Mouse (Mus musculus): Measurements from ENCODE around the gene Dgkg.

Dgkg gene

DNA sequence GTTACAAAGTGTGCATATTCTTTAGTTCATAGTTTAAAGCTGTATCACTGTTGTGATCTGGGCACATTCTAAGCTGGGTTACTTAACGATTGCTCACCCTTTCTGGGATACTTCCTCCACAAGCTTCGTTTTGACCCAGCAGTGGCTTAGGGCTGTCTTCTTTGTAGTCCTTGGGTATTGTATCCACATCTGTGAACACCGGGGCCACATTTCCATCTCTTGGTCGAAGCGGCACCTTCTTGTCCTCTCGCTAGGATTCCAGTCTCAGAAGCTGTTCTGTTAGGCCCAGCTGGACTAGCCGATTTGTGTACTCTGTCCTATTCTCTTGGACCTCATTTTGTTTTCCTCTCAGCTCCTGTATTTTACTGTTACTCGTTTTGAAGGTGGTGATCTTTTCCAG is 13.6 kb downstream of the Dgkg start:
- no peak for DNase-seq

DNA sequence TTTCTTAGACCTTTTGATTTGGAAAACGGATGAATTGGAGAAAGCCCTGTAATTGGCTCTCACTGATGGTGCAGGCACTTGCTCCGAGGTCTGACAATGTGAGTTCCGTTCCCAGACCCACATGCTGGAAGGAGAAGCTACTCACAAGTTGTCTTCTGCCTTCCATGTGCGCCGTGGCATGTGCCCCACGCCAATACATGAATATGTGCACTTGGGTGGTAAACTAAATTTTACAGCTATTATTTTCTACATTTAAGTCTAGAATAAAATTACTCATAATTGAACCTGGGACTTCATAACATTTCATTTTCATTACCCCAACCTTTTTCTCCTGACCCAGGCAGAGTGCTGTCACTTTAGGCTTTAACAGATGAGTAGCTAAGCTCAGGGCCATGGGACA is 14.1 kb downstream of the Dgkg start:
- no peak for DNase-seq

DNA sequence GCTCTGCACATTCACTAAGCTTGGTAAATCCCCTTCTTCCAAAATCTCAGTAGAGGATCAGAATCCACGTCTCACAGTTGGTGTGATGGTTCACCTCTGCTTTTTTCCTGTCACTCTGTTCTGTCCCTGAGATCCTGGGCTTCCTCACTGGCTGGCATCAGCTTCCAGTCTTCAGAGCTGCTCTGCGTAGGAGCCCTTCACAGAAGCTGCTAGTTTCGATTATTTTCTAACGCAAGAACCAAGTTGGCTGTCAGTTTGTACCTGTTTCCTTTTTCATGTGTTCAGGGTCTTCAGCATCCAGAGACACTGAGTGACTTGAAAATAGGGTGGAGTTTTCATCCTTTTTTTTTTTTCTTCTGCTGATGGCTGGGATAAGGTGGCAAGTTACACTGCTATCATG is 15.0 kb downstream of the Dgkg start:
- DNase-seq, result no peak

DNA sequence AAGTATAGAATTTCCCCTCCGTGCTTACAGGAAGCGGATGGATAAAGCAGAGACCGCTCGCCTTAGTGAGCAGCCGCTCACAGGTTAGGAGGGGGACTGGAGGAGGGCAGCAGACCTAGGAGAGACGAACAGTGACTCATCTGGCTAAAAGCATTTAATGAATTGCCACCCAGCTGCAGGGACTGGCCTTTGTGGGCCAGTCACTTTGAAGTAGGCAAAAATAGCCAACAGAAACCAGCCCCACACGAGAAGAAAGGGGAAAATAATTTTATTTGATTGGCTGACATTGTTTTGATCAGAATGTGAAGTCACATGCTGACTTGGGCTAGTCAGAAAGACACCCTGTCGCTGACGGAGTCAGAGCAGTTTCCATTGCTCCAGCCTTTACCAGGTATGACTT is 15.4 kb downstream of the Dgkg start:
- DNase-seq, result no peak

DNA sequence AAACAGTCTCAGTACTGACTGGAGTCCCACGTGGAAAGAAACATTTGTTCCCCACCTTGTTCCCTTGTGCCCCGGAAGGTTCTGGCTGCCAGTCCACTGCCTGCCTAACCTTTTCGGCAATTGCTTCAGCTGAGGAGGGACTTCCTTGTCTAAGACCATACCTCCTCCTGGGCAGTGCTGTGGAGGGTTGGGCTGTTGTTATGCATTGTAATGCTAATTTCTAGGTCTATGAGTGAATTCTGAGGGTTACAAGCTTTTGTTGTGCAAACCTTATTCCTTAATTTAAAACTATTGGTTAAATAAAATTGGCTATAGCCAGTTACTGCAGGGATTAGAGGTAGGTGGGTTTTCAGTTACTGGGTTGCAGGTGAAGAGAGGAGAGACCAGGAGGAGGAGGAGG is 19.7 kb downstream of the Dgkg start:
- no peak for DNase-seq

DNA sequence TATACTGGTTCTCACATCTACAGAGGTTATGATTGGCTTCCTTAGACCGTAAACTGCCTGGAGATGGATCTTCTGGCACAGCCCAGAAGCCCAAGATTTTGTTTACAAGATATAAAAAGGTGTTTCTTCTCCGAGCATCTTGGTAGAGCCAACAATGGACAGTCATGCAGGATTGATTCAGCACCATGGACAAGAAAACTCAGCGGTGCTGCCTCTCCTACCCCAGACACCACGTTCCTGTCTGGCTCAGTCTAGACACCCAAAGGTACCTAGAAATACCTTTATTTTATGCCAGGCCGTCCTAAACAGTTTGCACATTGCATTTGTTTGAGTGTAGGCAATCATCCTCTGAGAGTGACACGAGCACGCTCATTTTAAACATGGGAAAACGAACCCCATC is 21.3 kb downstream of the Dgkg start:
- DNase-seq, result no peak

DNA sequence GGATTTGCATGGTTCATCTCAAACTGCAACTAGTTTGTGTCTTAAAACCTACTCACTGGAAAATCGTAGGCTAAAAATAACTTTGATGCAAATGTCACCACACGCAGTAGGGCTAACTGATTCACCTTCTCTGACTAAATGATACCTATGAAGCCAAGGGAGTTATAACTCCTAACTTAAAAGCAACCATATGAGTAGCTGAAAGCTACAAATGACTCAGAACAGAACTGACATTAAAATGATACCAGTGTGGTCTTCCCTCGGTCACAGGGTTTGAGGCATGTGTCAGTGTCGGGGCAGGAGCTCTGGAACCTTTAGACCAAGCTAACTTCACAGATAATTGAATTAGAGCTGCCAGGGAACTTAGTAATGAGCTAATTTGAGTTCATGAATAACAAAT is 24.0 kb downstream of the Dgkg start:
- DNase-seq, result no peak

DNA sequence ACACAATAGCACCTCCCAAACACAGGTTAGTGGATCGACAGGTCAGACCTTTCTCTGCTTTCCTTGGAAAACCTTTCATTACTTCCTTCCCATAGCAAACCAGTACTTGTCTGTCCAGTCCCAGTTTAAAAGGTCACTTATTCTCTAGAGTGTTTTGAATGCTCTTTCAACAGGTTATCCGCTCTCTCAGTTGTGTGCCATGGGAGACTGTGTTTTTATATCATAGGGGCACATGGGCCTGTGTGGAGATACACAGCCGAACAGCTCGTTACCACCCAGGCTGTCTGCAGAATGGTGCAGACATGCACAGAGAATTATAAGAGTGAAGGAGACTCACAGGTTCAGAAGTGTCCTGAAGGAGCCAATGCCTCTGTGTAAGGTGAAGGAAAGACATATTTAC is 26.7 kb downstream of the Dgkg start:
- DNase-seq, result no peak

DNA sequence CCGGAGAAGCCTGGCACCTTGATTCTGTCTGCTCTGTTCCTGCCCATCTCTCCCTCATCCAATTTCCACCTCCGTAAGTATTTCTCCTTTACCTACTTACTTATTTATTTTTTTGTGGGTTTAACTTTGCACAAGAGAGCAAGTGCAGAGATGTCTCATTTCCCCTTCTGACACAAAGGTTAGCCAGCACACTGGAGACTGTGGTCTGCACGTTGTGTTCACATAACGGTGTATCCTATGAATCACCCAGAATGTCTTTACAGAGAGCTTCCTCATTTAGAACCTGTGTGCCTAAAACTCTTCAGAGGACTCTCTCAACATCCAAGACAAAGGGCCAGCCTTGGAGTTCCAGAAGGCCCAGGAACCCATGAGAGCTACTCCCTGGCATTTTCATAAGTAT is 27.1 kb downstream of the Dgkg start:
- no peak for DNase-seq

DNA sequence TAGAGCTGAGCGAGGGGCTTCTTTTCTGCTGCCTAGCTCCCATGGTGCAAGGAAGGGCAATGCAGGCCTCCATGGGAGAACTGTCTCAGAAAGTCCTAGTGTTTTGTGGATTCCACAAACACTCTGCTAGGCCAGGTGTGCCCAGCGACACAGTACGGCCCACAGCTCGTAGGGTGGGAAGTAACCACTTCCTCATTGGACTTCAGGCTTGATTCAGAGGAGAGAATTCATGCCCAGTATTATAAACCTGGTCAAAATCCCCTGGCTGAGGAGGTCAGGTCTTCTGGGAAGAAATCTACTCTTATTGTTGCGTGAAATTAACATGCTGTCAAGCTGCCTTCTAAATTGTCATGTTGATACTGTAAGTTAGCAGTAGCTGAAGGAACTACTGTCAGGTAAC is 31.0 kb downstream of the Dgkg start:
- DNase-seq, result no peak

DNA sequence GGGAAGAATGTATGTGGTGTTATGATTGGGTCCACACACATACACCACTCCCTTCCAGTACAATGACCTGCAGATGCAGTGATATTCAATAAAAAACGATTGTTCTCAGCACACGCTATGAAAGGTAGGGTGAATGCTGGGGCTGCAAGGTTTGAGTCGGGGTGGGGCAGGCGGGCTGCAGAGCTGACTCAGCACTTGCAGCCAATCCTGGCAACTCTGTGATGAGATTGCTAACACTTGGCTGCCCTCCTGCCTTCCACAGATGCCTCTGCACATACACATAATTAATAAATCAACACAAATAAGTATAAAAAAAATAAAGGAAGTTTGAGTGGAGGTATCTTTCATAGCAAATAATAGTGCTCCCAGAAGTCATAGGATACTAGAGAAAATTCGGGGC is 31.6 kb downstream of the Dgkg start:
- no peak for DNase-seq

DNA sequence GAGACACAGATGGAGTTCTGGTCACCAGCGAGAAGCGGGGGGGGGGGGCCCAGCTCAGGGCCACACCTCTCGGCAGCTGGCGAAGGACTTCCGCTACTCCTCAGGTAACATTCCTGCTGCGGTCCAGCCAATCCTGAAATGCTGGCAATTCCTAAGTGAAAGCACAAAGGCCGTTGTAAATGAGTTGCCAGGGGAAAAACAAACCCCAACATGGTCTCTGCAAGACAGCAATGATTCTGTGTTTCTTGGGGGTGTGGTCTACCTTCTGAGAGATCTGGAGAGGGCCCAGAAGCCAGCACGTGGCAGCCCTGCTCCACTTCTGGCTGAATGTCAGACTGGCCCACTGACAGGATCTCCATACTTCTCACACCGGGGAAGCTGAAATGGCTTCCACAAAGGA is 34.7 kb downstream of the Dgkg start:
- DNase-seq, result no peak

DNA sequence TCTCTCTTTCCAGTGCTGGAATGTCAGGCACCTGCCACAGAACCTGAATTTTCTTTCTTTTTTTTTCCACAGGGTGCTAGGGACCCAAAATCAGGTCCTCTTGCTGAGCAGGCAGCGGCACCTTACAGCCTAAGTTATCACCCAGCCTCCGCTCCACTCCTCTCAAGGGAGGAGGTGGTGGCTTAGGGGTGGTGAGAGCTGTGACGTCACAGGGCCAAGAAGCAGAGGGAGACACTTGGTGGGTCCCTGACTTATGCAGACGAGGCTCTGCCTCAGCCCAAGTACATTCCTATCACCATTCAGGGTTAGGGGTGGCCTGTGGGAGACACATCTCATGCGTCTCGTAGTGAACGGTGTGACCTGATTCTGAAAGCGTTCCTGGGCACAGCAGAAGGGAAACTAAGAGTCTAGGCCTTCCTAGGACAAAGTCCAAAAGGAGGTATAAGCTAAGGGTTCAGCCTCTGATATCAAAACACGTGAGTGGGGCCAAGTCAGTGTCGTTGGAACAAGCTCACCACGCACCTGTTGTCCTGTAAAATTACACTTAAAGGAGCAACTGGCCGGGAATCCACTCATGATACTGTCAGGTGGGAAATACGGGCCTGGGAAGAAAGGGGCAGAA is 35.6 kb downstream of the Dgkg start:
- no peak for DNase-seq

DNA sequence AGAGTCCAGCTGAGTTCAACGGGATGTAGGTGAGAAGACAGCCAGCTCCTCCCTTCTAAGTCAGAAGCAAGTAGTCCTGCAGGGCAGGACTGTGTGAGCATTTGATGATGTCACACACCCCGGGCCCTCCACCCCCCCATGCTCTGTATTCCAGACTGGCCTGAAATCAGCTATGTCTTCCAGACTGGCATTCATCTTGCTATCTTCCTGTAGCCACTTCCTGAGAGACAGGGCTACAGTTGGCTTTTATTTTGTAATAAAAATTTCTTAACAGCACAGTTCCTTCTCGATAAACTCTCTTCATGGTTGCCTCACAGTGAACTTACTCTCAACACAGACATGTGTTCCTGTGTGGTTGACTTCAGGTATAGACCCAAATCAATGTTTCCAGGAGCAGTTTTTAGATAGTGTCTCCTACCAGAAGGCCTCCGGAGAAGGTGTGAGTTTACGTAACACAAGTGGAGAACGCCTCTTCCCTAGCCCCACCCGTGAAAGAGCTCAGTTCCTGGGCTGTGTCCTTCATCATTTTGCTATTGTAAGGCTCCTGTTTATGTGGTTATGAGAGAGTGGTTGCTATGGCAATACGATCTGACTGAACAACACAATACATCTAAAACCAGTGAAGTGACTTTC is 38.5 kb downstream of the Dgkg start:
- no peak for DNase-seq

DNA sequence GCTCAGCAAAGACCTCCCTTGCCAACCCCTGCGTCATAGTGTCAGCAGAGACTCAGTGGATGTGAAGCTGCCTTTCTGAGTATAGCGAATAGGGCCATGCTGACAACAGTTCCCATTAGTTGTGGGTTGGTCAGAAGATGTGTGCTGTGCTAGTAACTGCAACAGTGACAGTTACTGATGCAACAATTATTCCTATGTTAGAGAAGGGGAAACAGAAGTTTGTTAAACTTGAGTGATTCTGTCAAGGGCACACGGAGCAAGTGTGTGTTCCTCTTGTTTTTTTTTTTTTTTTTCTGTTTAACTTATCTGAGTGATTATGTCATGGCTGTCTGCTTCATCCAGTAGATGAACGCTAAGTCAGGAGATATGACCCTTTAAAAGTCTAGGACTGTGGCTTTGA is 41.2 kb downstream of the Dgkg start:
- no peak for DNase-seq

DNA sequence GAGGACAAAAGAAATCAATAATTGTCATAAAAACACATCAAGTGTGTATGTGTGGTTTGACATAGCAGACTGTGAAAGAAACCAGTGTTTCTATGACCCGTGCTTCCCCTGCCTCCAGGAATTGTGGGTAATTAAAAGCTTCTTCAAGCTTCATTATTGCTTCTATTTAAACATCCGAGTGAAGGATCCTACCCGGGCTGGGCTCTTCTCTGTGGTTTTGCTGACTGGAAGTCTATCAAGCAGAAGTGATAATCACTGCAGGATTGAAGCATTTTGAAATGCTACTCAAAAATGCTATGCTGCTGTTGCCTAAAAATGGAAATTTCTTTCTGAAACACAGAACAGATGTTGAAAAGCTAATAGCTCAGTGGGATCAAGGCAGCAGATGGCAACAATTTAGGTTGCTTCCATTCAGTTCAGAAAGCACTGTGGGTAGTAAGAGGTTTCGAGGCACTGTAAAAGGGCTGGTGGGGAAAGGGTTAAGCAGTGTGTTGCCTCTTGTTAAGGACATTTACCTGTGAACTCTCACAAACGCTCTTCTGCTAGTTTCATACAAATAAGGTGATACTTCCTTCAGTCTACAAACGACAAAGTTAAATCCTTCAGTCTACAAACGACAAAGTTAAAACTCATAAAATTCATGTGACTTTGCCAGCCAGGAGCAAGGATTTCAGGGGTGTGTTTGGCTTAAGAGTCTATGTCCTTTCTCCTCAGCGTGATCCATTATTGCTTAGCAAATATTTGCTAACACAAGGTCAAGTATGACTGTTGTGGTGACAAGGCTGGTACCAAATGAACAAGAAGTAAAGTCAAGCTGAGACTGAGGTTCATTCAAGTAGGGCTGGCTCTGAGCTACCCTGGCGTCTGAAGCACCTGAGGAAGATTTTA is 43.6 kb downstream of the Dgkg start:
- no peak for DNase-seq

DNA sequence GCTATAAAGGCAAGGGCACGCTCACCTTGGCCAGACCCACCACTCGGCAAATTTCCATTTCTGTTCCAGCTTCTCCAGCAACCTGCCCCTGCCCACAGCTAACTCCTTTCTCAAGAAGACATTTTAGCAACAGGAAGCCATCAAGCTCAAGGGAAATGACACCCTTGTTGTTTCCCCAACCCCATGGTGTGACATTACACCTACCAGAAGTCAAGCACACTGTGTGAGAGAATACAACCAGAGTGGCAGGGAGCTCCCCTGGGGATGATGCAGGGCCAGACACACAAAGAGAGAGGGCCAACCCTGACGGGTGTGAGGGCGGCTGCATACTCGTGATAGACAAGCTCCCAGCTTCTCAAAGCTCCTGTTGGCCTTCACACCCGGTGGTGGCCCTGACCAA is 49.0 kb downstream of the Dgkg start:
- no peak for DNase-seq

DNA sequence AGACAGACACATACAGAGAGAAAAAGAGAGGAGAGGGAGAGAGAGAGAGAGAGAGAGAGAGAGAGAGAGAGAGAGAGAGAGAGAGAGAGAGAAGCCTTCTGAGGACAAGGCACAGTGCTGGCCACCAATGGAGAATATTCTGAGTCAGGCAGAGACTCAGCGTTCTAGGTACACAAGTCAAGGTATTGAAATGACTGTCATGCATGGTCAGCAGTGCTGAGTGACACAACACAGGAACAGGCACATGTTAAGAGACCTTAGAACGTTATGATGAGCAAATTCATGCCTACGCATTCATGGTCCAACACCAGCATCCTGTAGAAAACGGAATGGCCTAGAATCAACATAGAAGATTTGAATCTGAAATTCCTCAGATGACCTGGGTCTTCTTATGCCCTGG is 50.0 kb downstream of the Dgkg start:
- no peak for DNase-seq

DNA sequence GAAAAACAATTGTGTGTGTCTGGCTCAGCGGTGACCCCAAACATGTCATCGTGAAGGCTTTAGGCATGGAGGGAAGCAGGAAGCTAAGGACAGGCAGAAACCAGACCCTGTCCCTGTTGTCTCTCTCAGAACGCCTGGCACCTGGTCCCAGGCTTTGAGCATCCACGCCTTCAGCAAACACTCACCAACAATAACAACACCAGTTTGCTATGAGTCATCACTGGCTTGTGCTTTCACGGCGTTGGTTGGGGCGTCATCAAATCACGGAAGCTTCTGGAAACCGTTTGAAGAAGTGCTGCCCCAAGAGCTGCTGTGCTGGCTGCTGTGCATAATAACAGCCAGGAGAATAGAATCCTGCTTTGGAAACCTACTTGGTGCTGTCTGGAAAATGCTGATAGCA is 54.6 kb downstream of the Dgkg start:
- DNase-seq, result no peak

DNA sequence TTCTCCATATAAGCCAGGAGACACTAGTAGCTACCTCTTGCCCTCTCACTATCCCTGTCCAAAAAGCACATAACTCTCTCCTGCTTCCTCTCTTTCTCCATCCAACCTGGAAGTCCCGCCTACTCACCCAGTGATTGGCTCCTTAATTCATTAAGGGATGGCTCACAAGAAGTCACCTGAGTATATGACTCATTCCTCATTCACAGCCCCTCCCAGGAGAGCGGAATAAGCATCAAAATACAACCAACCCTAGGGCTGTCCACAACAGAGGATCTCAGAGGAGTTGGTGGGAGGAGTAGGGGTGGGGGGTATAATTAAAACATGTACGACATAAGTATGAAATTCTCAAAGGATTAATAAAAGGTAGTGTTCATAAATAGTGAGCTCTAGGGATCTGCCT is 55.3 kb downstream of the Dgkg start:
- DNase-seq, result no peak

DNA sequence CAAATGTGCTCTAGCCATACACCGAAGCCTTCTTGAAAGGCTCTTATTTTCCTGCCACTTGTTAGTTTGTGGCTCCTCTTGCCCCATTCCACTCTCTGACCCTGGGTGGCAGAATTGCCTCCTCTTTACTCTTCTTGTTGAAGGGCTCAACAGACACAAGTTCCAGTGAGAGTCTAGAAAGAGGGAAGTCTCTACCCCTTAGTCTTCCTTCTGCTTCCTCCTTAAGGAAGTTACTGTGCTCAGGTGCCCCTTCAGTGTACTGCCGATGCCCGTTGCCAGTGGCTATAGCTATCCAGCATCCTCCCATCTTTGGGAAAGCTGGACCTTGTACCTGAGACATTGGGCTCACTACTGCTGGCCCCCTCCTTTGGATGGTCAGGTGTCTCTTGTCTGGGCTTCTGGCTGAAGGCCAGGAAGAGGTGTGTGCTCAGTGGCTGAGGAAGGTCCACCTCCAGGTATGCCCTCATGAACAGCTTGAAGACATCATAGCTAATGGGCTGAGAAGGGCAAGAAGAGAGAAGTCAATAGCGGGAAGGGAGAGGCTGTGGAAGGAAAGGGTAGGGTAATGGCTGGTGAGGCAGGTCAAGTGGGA is 56.8 kb downstream of the Dgkg start:
- no peak for DNase-seq

DNA sequence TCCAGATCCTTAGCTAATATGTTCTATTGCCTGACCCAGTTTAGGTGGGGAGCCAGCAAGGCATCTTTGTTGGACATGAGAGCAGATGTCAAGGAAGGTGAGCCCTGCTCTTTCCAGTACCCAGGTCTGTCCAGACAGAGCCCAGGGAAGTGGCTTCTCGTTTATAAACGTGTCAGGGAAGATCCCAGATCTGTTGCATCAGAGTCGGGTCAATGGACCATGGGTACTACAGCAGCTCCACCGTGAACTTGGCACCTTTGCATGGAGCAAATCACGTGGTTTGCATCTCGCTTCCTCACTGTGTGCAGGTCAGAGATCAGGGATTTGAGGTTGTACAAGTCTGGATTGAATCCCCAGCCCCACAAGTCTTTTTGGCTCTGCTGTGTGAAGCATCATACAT is 58.3 kb downstream of the Dgkg start:
- DNase-seq, result no peak

DNA sequence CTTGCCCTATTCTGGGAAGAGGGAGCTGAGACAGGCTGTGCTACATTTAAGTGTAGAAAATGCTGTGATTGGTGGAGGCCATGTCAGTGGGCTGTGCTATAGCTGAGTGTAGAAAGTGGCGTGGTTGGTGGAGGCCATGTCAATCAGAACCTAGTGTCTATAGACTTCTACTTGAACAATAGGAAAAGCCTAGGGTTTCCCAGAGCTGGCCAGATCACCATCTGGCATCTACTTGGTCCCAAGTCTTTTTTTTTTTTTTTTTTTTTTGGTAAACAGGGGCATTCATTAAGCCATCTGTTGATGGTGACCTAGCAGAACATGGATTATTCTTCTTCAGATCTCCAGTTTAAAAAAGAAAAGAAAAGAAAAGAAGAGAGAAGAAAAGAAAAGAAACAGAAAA is 60.6 kb downstream of the Dgkg start:
- peak; percentile 41 for DNase-seq

DNA sequence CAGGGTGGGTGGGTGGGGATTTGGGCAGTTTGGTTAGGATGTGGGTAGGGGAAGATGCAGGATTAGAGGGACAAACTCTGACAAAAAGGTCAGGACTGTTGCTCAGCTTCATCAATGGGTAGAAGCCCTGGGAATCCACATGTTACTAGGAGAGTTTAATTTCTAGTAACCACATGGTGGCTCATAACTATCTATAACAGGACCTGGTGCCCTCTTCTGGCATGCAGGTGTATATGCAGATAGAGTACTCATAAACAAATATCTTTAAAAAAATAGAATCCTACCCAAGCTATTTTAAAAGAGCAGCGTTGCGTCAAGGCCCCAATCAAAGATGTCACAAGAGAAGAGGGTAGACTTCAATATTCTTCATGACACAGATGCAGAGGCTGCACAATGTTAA is 63.1 kb downstream of the Dgkg start:
- DNase-seq, result no peak

Data from retina, postnatal 1 day (tissue).